Mouse (Mus musculus): ENCODE measurements at regions not wholly inside any gene's neighbourhood (a gene's known extent, or its start where the extent isn't known, plus 50 kb on each side); places are given as distances from the start of the nearest gene placed in this dataset.

GRCm38 (mm10) chr2:74463407-74463806 lies 115.8 kb downstream of the Lnpk start:
- H3K4me3 ChIP-seq (ENCODE audit: low read depth, low read length) = no peak overlapping the region

GRCm38 (mm10) chr2:74461211-74461844 lies 117.9 kb downstream of the Lnpk start:
- Histone ChIP-seq H3K9me3 (ENCODE audit: control insufficient read depth, low read length) (no peaks in the 10 kb centered on the region), H3K4me2 (ENCODE audit: low read depth, low read length, severe bottlenecking) (no peak overlapping the region), H3K27me3 (ENCODE audit: control insufficient read depth, insufficient read depth, low read length) (no peaks in the 10 kb centered on the region), H3K9ac (ENCODE audit: low read length) (no peak overlapping the region), H3K36me3 (ENCODE audit: control insufficient read depth, insufficient read depth, low read length) (no peaks in the 10 kb centered on the region), H3K27ac (ENCODE audit: low read depth, low read length) (no peak overlapping the region), H3K4me3 (ENCODE audit: low read depth, low read length) (no peak overlapping the region), H3K4me1 (replicated peaks; ENCODE audit: control insufficient read depth, insufficient read depth, low read length) (no peaks in the 10 kb centered on the region)
- ATAC-seq (replicated peaks; ENCODE audit: low FRiP score) (no peak), DNase-seq (ENCODE audit: low spot score) (no peak)
- 60% methylated on average over 11 of the region's 11 CpGs for WGBS

More at GRCm38 (mm10) chr2:74463407-74463806, 115.8 kb downstream of the Lnpk start:
- WGBS = 91% methylated on average over 2 of the region's 2 CpGs
- no peaks in the 10 kb centered on the region for H3K4me1 ChIP-seq (replicated peaks; ENCODE audit: control insufficient read depth, insufficient read depth, low read length)
- H3K27ac ChIP-seq (ENCODE audit: low read depth, low read length) = no peak overlapping the region
- ATAC-seq (replicated peaks; ENCODE audit: low FRiP score) = no peak
- H3K9me3 ChIP-seq (ENCODE audit: control insufficient read depth, low read length) = no peaks in the 10 kb centered on the region
- no peak for DNase-seq (ENCODE audit: low spot score)
- no peaks in the 10 kb centered on the region for H3K27me3 ChIP-seq (ENCODE audit: control insufficient read depth, insufficient read depth, low read length)
- H3K9ac ChIP-seq (ENCODE audit: low read length) = no peak overlapping the region
- H3K36me3 ChIP-seq (ENCODE audit: control insufficient read depth, insufficient read depth, low read length) = no peaks in the 10 kb centered on the region
- H3K4me2 ChIP-seq (ENCODE audit: low read depth, low read length, severe bottlenecking) = no peak overlapping the region

GRCm38 (mm10) chr2:74454431-74454830 lies 124.8 kb downstream of the Lnpk start:
- H3K27ac ChIP-seq (ENCODE audit: low read depth, low read length) = no peak overlapping the region
- WGBS = 87% methylated on average over 4 of the region's 4 CpGs
- peaks cover 11% of the 10 kb centered on the region for H3K4me1 ChIP-seq (replicated peaks; ENCODE audit: control insufficient read depth, insufficient read depth, low read length)
- H3K4me3 ChIP-seq (ENCODE audit: low read depth, low read length) = no peak overlapping the region
- no peak overlapping the region for H3K4me2 ChIP-seq (ENCODE audit: low read depth, low read length, severe bottlenecking)
- DNase-seq (ENCODE audit: low spot score) (no peak), ATAC-seq (replicated peaks; ENCODE audit: low FRiP score) (no peak)
- H3K27me3 ChIP-seq (ENCODE audit: control insufficient read depth, insufficient read depth, low read length) = peaks cover 20% of the 10 kb centered on the region; the same call in 1 of the 2 replicates
- H3K9ac ChIP-seq (ENCODE audit: low read length) = no peak overlapping the region
- H3K36me3 ChIP-seq (ENCODE audit: control insufficient read depth, insufficient read depth, low read length) = no peaks in the 10 kb centered on the region
- no peaks in the 10 kb centered on the region for H3K9me3 ChIP-seq (ENCODE audit: control insufficient read depth, low read length)

- Histone ChIP-seq H3K4me1 (replicated peaks; ENCODE audit: control insufficient read depth, insufficient read depth, low read length) (peaks cover 11% of the 10 kb centered on the region), H3K9me3 (ENCODE audit: control insufficient read depth, low read length) (no peaks in the 10 kb centered on the region), H3K4me2 (ENCODE audit: low read depth, low read length, severe bottlenecking) (no peak overlapping the region), H3K27me3 (ENCODE audit: control insufficient read depth, insufficient read depth, low read length) (peaks cover 24% of the 10 kb centered on the region; the same call in 1 of the 2 replicates), H3K4me3 (ENCODE audit: low read depth, low read length) (no peak overlapping the region), H3K27ac (ENCODE audit: low read depth, low read length) (no peak overlapping the region), H3K9ac (ENCODE audit: low read length) (no peak overlapping the region), H3K36me3 (ENCODE audit: control insufficient read depth, insufficient read depth, low read length) (no peaks in the 10 kb centered on the region)
- DNase-seq (ENCODE audit: low spot score) (no peak), ATAC-seq (replicated peaks; ENCODE audit: low FRiP score) (no peak)
- WGBS = 90% methylated on average over 1 of the region's 1 CpGs
These were observed 126.6 kb downstream of the Lnpk start for GRCm38 (mm10) chr2:74452679-74453078.

- DNase-seq (ENCODE audit: low spot score) (peak; percentile 70), ATAC-seq (replicated peaks; ENCODE audit: low FRiP score) (0 out of 2 replicates have a peak, but pooled peaks have one; percentile 31)
- Histone ChIP-seq H3K4me2 (ENCODE audit: low read depth, low read length, severe bottlenecking) (peak overlapping the region; percentile 3; the same call in 1 of the 2 replicates), H3K27me3 (ENCODE audit: control insufficient read depth, insufficient read depth, low read length) (peaks cover 25% of the 10 kb centered on the region), H3K9ac (ENCODE audit: low read length) (no peak overlapping the region), H3K4me1 (replicated peaks; ENCODE audit: control insufficient read depth, insufficient read depth, low read length) (peaks cover 11% of the 10 kb centered on the region), H3K9me3 (ENCODE audit: control insufficient read depth, low read length) (no peaks in the 10 kb centered on the region), H3K4me3 (ENCODE audit: low read depth, low read length) (no peak overlapping the region), H3K27ac (ENCODE audit: low read depth, low read length) (no peak overlapping the region), H3K36me3 (ENCODE audit: control insufficient read depth, insufficient read depth, low read length) (no peaks in the 10 kb centered on the region)
- WGBS = 23% methylated on average over 6 of the region's 6 CpGs
These were observed 127.7 kb downstream of the Lnpk start for GRCm38 (mm10) chr2:74451578-74451977.

- Histone ChIP-seq H3K27me3 (ENCODE audit: control insufficient read depth, insufficient read depth, low read length) (peaks cover 25% of the 10 kb centered on the region), H3K4me3 (ENCODE audit: low read depth, low read length) (no peak overlapping the region), H3K36me3 (ENCODE audit: control insufficient read depth, insufficient read depth, low read length) (no peaks in the 10 kb centered on the region), H3K4me1 (replicated peaks; ENCODE audit: control insufficient read depth, insufficient read depth, low read length) (peaks cover 11% of the 10 kb centered on the region), H3K9me3 (ENCODE audit: control insufficient read depth, low read length) (no peaks in the 10 kb centered on the region), H3K4me2 (ENCODE audit: low read depth, low read length, severe bottlenecking) (peak overlapping the region; percentile 15; the same call in 1 of the 2 replicates), H3K9ac (ENCODE audit: low read length) (no peak overlapping the region), H3K27ac (ENCODE audit: low read depth, low read length) (no peak overlapping the region)
- DNase-seq (ENCODE audit: low spot score) = no peak
- WGBS = 13% methylated on average over 4 of the region's 4 CpGs
- peak; percentile 86 for ATAC-seq (replicated peaks; ENCODE audit: low FRiP score)
These were observed 128.2 kb downstream of the Lnpk start for GRCm38 (mm10) chr2:74451038-74451437.

GRCm38 (mm10) chr2:74450064-74450765 lies 129.0 kb downstream of the Lnpk start:
- H3K4me2 ChIP-seq (ENCODE audit: low read depth, low read length, severe bottlenecking) = no peak overlapping the region
- peaks cover 11% of the 10 kb centered on the region for H3K4me1 ChIP-seq (replicated peaks; ENCODE audit: control insufficient read depth, insufficient read depth, low read length)
- H3K36me3 ChIP-seq (ENCODE audit: control insufficient read depth, insufficient read depth, low read length) = no peaks in the 10 kb centered on the region
- no peak overlapping the region for H3K9ac ChIP-seq (ENCODE audit: low read length)
- H3K27ac ChIP-seq (ENCODE audit: low read depth, low read length) = no peak overlapping the region
- H3K9me3 ChIP-seq (ENCODE audit: control insufficient read depth, low read length) = peaks cover under 1% of the 10 kb centered on the region; the same call in 1 of the 2 replicates
- H3K4me3 ChIP-seq (ENCODE audit: low read depth, low read length) = no peak overlapping the region
- peaks cover 25% of the 10 kb centered on the region for H3K27me3 ChIP-seq (ENCODE audit: control insufficient read depth, insufficient read depth, low read length)
- WGBS = 32% methylated on average over 11 of the region's 11 CpGs
- peak; percentile 66 for ATAC-seq (replicated peaks; ENCODE audit: low FRiP score)
- DNase-seq (ENCODE audit: low spot score) = peak; percentile 71

GRCm38 (mm10) chr2:74435184-74435911 lies 143.9 kb downstream of the Lnpk start:
- Histone ChIP-seq H3K4me3 (ENCODE audit: low read depth, low read length) (no peak overlapping the region), H3K27ac (ENCODE audit: low read depth, low read length) (no peak overlapping the region), H3K4me1 (replicated peaks; ENCODE audit: control insufficient read depth, insufficient read depth, low read length) (no peaks in the 10 kb centered on the region), H3K36me3 (ENCODE audit: control insufficient read depth, insufficient read depth, low read length) (no peaks in the 10 kb centered on the region), H3K27me3 (ENCODE audit: control insufficient read depth, insufficient read depth, low read length) (no peaks in the 10 kb centered on the region), H3K4me2 (ENCODE audit: low read depth, low read length, severe bottlenecking) (no peak overlapping the region), H3K9me3 (ENCODE audit: control insufficient read depth, low read length) (no peaks in the 10 kb centered on the region; the same call in 1 of the 2 replicates), H3K9ac (ENCODE audit: low read length) (no peak overlapping the region)
- no peak for ATAC-seq (replicated peaks; ENCODE audit: low FRiP score)
- DNase-seq (ENCODE audit: low spot score) = no peak
- 91% methylated on average over 13 of the region's 13 CpGs for WGBS
